Mouse (Mus musculus): ENCODE measurements around the gene 1700023F06Rik.
A peak's percentile ranks its signal among the peaks of the same experiment; 100 is the strongest.
"Not testable (repeated sequence)": the region's sequence is repeated elsewhere in the genome, so short reads cannot be mapped to it uniquely, and the experiment has no call there.

The 1700023F06Rik gene

GRCm38 (mm10) chr11:103222718-103223117 is 14.4 kb upstream of the 1700023F06Rik start:
- DNase-seq: not testable (repeated sequence)

GRCm38 (mm10) chr11:103221437-103221836 is 13.1 kb upstream of the 1700023F06Rik start:
- DNase-seq: no peak

GRCm38 (mm10) chr11:103219995-103220394 is 11.6 kb upstream of the 1700023F06Rik start:
- DNase-seq: no peak

- no peak for DNase-seq
These were observed 10.9 kb upstream of the 1700023F06Rik start for GRCm38 (mm10) chr11:103219259-103219658.

- no peak for DNase-seq
These were observed 10.2 kb upstream of the 1700023F06Rik start for GRCm38 (mm10) chr11:103218517-103218901.

- peak; percentile 34 to 53 for DNase-seq
These were observed 9.6 kb upstream of the 1700023F06Rik start, which contains the start of gene Spata32 for GRCm38 (mm10) chr11:103217790-103218516. Gene Spata32 (minus strand): TSS chr11:103218432.

GRCm38 (mm10) chr11:103215355-103215754 is 7.0 kb upstream of the 1700023F06Rik start:
- no peak for DNase-seq

GRCm38 (mm10) chr11:103213712-103214111 is 5.4 kb upstream of the 1700023F06Rik start:
- DNase-seq: no peak

- DNase-seq: no peak
These were observed 1.9 kb upstream of the 1700023F06Rik start for GRCm38 (mm10) chr11:103210291-103210690.

GRCm38 (mm10) chr11:103206203-103206602 is 2.2 kb downstream of the 1700023F06Rik start:
- no peak for DNase-seq

- DNase-seq: no peak
These were observed 6.0 kb downstream of the 1700023F06Rik start for GRCm38 (mm10) chr11:103202376-103202775.

GRCm38 (mm10) chr11:103201664-103202063 is 6.7 kb downstream of the 1700023F06Rik start:
- no peak for DNase-seq

- no peak for DNase-seq
These were observed 9.2 kb downstream of the 1700023F06Rik start for GRCm38 (mm10) chr11:103198911-103199803.

- DNase-seq: no peak
These were observed 10.0 kb downstream of the 1700023F06Rik start for GRCm38 (mm10) chr11:103198339-103198738.

- no peak for DNase-seq
These were observed 11.0 kb downstream of the 1700023F06Rik start for GRCm38 (mm10) chr11:103197340-103197739.

- no peak for DNase-seq
These were observed 12.7 kb downstream of the 1700023F06Rik start for GRCm38 (mm10) chr11:103195656-103196055.

- DNase-seq: no peak
These were observed 13.1 kb downstream of the 1700023F06Rik start for GRCm38 (mm10) chr11:103195236-103195635.

- no peak for DNase-seq
These were observed 14.6 kb downstream of the 1700023F06Rik start for GRCm38 (mm10) chr11:103193825-103194168.

GRCm38 (mm10) chr11:103192956-103193824 is 15.2 kb downstream of the 1700023F06Rik start:
- no peak for DNase-seq

GRCm38 (mm10) chr11:103192230-103192955 is 16.0 kb downstream of the 1700023F06Rik start:
- no peak for DNase-seq

GRCm38 (mm10) chr11:103184891-103185290 is 23.5 kb downstream of the 1700023F06Rik start:
- DNase-seq: peak; percentile 22 to 67

- no peak for DNase-seq
These were observed 26.4 kb downstream of the 1700023F06Rik start for GRCm38 (mm10) chr11:103181911-103182310.

All from spleen, adult 18-20 months (tissue).